Mouse (Mus musculus): ENCODE measurements around the gene Efemp2. TPM values are rescaled to one million over a fixed set of nuclear protein-coding genes. Genes with fewer than 3 reads are reported as not detected.

Gene Efemp2
- polyA plus RNA-seq, 1 experiment, result 11.3 TPM

GRCm38 (mm10) chr19:5513005-5513349, 39.2 kb downstream of the Efemp2 start:
- peak overlapping the region; percentile 59 for H3K27ac ChIP-seq (ENCODE audit: insufficient read depth, low read depth, low read length)
- no peak for TF ChIP-seq CTCF (IDR thresholded peaks at IDR 0.05; ENCODE audit: low read depth, low read length)
- no peak for TF ChIP-seq POLR2A (IDR thresholded peaks at IDR 0.05; ENCODE audit: borderline replicate concordance, low read depth, low read length)
- peak overlapping the region; percentile 8; the same call in 1 of the 2 replicates for H3K4me3 ChIP-seq (ENCODE audit: insufficient read depth, low read length)
- peaks cover 14% of the 10 kb centered on the region for H3K4me1 ChIP-seq (ENCODE audit: control insufficient read depth, insufficient read depth, low read length)

GRCm38 (mm10) chr19:5515840-5516777, 42.4 kb downstream of the Efemp2 start:
- H3K4me3 ChIP-seq (ENCODE audit: insufficient read depth, low read length), result no peak overlapping the region
- TF ChIP-seq CTCF (IDR thresholded peaks at IDR 0.05; ENCODE audit: low read depth, low read length), result no peak
- TF ChIP-seq POLR2A (IDR thresholded peaks at IDR 0.05; ENCODE audit: borderline replicate concordance, low read depth, low read length), result no peak
- H3K27ac ChIP-seq (ENCODE audit: insufficient read depth, low read depth, low read length), result no peak overlapping the region
- H3K4me1 ChIP-seq (ENCODE audit: control insufficient read depth, insufficient read depth, low read length), result peaks cover 9% of the 10 kb centered on the region

GRCm38 (mm10) chr19:5516906-5517505, 43.3 kb downstream of the Efemp2 start:
- TF ChIP-seq CTCF (IDR thresholded peaks at IDR 0.05; ENCODE audit: low read depth, low read length) (no peak), POLR2A (IDR thresholded peaks at IDR 0.05; ENCODE audit: borderline replicate concordance, low read depth, low read length) (no peak)
- Histone ChIP-seq H3K27ac (ENCODE audit: insufficient read depth, low read depth, low read length) (no peak overlapping the region), H3K4me1 (ENCODE audit: control insufficient read depth, insufficient read depth, low read length) (peaks cover 8% of the 10 kb centered on the region), H3K4me3 (ENCODE audit: insufficient read depth, low read length) (no peak overlapping the region)

DNA sequence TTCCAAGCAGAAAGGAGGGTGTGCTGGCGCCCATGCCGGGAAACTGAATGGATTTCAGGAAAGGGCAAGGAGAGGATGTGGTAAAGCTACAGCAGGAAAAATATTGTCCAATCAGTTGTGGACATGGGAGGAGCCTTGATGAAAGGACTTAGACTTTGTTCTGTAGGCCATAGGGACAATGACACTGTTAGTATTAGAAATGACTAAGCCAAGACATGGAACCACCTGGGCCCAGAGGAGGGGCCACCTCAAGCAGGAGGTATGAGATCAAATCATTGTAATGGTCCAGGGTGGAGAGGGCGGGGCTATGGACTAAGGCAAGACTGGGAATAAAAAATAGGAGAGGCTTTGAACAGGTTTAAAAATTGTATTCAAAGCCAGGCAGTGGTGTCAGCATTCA, 45.0 kb downstream of the Efemp2 start:
- H3K27ac ChIP-seq (ENCODE audit: insufficient read depth, low read depth, low read length), result no peak overlapping the region
- H3K4me3 ChIP-seq (ENCODE audit: insufficient read depth, low read length), result no peak overlapping the region
- H3K4me1 ChIP-seq (ENCODE audit: control insufficient read depth, insufficient read depth, low read length), result no peaks in the 10 kb centered on the region
- TF ChIP-seq CTCF (IDR thresholded peaks at IDR 0.05; ENCODE audit: low read depth, low read length), result no peak

DNA sequence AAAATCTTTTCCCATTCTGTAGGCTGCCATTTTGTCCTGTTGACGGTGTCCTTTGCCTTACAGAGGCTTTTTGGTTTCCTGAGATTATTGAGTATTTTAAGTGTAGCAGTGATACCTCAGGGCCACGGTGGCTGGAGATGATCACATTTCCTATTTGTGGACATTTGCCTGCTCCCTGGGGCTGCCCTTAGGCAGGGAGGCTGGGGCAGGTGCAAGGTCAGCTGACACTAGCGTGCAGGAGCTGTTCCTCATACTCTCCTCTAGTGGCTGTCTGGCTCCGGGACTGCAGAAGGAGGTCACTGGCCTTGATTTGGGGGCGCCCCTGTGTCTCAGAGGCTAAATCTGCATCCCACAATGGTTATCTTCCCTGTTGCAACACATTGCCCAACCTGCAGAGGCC, 51.5 kb downstream of the Efemp2 start:
- H3K4me3 ChIP-seq (ENCODE audit: insufficient read depth, low read length), result no peak overlapping the region
- TF ChIP-seq CTCF (IDR thresholded peaks at IDR 0.05; ENCODE audit: low read depth, low read length) (no peak), POLR2A (IDR thresholded peaks at IDR 0.05; ENCODE audit: borderline replicate concordance, low read depth, low read length) (no peak)

DNA sequence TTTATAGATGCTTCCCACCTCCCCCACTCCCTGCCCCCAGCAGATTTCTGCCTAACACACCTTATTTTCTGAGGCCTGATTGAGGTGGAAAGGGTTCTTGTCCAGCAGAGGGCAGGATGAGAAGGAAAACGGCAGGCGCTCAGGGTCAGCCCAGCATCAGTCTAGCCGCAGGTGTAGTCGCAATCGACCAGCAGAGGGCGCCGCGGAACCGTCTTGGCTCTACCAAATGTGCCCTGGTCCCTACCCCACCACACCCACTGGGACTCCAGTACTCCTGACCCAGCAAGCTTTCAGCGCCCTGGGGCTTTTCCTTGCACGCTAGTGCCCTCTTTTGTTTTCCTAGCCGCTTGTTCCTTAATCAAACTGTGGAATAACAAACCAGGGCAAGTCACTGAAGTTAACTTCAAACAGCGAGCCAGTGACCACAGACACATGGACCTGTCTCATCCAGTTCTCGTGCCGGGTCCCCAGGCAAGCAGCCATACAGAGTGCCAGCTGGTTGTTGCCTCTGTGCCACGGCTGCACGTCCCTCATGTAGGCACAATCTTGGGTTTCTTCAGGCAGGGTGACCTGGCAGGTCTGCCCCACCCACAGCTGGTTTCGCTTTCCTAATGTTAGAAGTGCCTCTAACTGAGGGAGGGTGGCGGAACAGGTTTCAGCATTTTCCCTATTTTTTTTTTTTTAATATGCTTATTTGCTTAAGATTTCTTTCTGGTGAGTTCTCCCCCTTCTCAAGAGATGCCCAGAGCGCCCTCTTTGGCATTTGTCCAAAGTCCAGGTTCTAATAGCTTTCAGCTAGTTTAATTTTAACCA, 55.8 kb downstream of the Efemp2 start:
- H3K4me3 ChIP-seq (ENCODE audit: insufficient read depth, low read length), result peak overlapping the region; percentile 41
- TF ChIP-seq POLR2A (IDR thresholded peaks at IDR 0.05; ENCODE audit: borderline replicate concordance, low read depth, low read length), result no peak
- TF ChIP-seq CTCF (IDR thresholded peaks at IDR 0.05; ENCODE audit: low read depth, low read length), result peak; percentile 75
- no peak overlapping the region for H3K27ac ChIP-seq (ENCODE audit: insufficient read depth, low read depth, low read length)
- peaks cover 11% of the 10 kb centered on the region for H3K4me1 ChIP-seq (ENCODE audit: control insufficient read depth, insufficient read depth, low read length)

More for the DNA sequence above, 51.5 kb downstream of the Efemp2 start:
- peaks cover 11% of the 10 kb centered on the region for H3K4me1 ChIP-seq (ENCODE audit: control insufficient read depth, insufficient read depth, low read length)
- no peak overlapping the region for H3K27ac ChIP-seq (ENCODE audit: insufficient read depth, low read depth, low read length)

- no peak overlapping the region for H3K4me3 ChIP-seq (ENCODE audit: insufficient read depth, low read length)
- peaks cover 11% of the 10 kb centered on the region for H3K4me1 ChIP-seq (ENCODE audit: control insufficient read depth, insufficient read depth, low read length)
- H3K27ac ChIP-seq (ENCODE audit: insufficient read depth, low read depth, low read length), result no peak overlapping the region
- TF ChIP-seq CTCF (IDR thresholded peaks at IDR 0.05; ENCODE audit: low read depth, low read length) (no peak), POLR2A (IDR thresholded peaks at IDR 0.05; ENCODE audit: borderline replicate concordance, low read depth, low read length) (no peak)
These were observed 56.4 kb downstream of the Efemp2 start for GRCm38 (mm10) chr19:5530138-5530524.

Other genes with a start within 250 kb of the Efemp2 start
- gene Pacs1, start 200.8 kb upstream of the Efemp2 start, polyA plus RNA-seq (2012; ENCODE audit: insufficient read depth, insufficient read length, missing spikeins), result 25.2 and 32.7 TPM in 2 replicates
- gene Sf3b2, start 178.5 kb upstream of the Efemp2 start, polyA plus RNA-seq (2012; ENCODE audit: insufficient read depth, insufficient read length, missing spikeins), result 141 and 143 TPM in 2 replicates
- gene Gal3st3, start 175.6 kb upstream of the Efemp2 start, polyA plus RNA-seq (2012; ENCODE audit: insufficient read depth, insufficient read length, missing spikeins), result not detected in 2 replicates
- not detected in 2 replicates for gene Catsper1, start 138.2 kb upstream of the Efemp2 start, polyA plus RNA-seq (2012; ENCODE audit: insufficient read depth, insufficient read length, missing spikeins)
- gene Cst6, start 124.4 kb upstream of the Efemp2 start, polyA plus RNA-seq (2012; ENCODE audit: insufficient read depth, insufficient read length, missing spikeins), result not detected in 2 replicates
- 20.8 and 26.3 TPM in 2 replicates for gene Eif1ad, start 107.2 kb upstream of the Efemp2 start, polyA plus RNA-seq (2012; ENCODE audit: insufficient read depth, insufficient read length, missing spikeins)
- 102 and 103 TPM in 2 replicates for gene Banf1, start 106.8 kb upstream of the Efemp2 start, polyA plus RNA-seq (2012; ENCODE audit: insufficient read depth, insufficient read length, missing spikeins)
- gene Sart1, start 85.3 kb upstream of the Efemp2 start, polyA plus RNA-seq (2012; ENCODE audit: insufficient read depth, insufficient read length, missing spikeins), result 103 and 110 TPM in 2 replicates
- not detected in 2 replicates for gene Tsga10ip, start 71.4 kb upstream of the Efemp2 start, polyA plus RNA-seq (2012; ENCODE audit: insufficient read depth, insufficient read length, missing spikeins)
- gene Drap1, start 49.0 kb upstream of the Efemp2 start, polyA plus RNA-seq (2012; ENCODE audit: insufficient read depth, insufficient read length, missing spikeins), result 160 and 167 TPM in 2 replicates
- 47.5 and 53.7 TPM in 2 replicates for gene AI837181, start 48.8 kb upstream of the Efemp2 start, polyA plus RNA-seq (2012; ENCODE audit: insufficient read depth, insufficient read length, missing spikeins)
- 0.50 and 1.6 TPM in 2 replicates for gene Fosl1, start 26.4 kb upstream of the Efemp2 start, polyA plus RNA-seq (2012; ENCODE audit: insufficient read depth, insufficient read length, missing spikeins)
- gene Ccdc85b, start 16.1 kb upstream of the Efemp2 start, polyA plus RNA-seq (2012; ENCODE audit: insufficient read depth, insufficient read length, missing spikeins), result 3.6 and 4.2 TPM in 2 replicates
- gene Fibp, start 13.3 kb upstream of the Efemp2 start, polyA plus RNA-seq (2012; ENCODE audit: insufficient read depth, insufficient read length, missing spikeins), result 69.7 and 70.6 TPM in 2 replicates
- gene Ctsw, start 5.4 kb upstream of the Efemp2 start, polyA plus RNA-seq (2012; ENCODE audit: insufficient read depth, insufficient read length, missing spikeins), result not detected in 2 replicates
- 16.7 and 19.8 TPM in 2 replicates for gene Mus81, start 14.4 kb downstream of the Efemp2 start, polyA plus RNA-seq (2012; ENCODE audit: insufficient read depth, insufficient read length, missing spikeins)
- 1,898 and 2,021 TPM in 2 replicates for gene Cfl1, start 16.5 kb downstream of the Efemp2 start, polyA plus RNA-seq (2012; ENCODE audit: insufficient read depth, insufficient read length, missing spikeins)
- 5.1 and 7.7 TPM in 2 replicates for gene 1700020D05Rik, start 29.8 kb downstream of the Efemp2 start, polyA plus RNA-seq (2012; ENCODE audit: insufficient read depth, insufficient read length, missing spikeins)
- gene Snx32, start 36.6 kb downstream of the Efemp2 start, polyA plus RNA-seq (2012; ENCODE audit: insufficient read depth, insufficient read length, missing spikeins), result 34.1 and 43.8 TPM in 2 replicates
- gene Ovol1, start 86.7 kb downstream of the Efemp2 start, polyA plus RNA-seq (2012; ENCODE audit: insufficient read depth, insufficient read length, missing spikeins), result not detected in 2 replicates
- 13.5 and 14.4 TPM in 2 replicates for gene Ap5b1, start 94.1 kb downstream of the Efemp2 start, polyA plus RNA-seq (2012; ENCODE audit: insufficient read depth, insufficient read length, missing spikeins)
- gene Rnaseh2c, start 127.9 kb downstream of the Efemp2 start, polyA plus RNA-seq (2012; ENCODE audit: insufficient read depth, insufficient read length, missing spikeins), result 82.4 and 102 TPM in 2 replicates
- gene Kat5, start 136.3 kb downstream of the Efemp2 start, polyA plus RNA-seq (2012; ENCODE audit: insufficient read depth, insufficient read length, missing spikeins), result 56.1 and 56.6 TPM in 2 replicates
- 77.1 and 93.4 TPM in 2 replicates for gene Rela, start 163.5 kb downstream of the Efemp2 start, polyA plus RNA-seq (2012; ENCODE audit: insufficient read depth, insufficient read length, missing spikeins)
- gene Sipa1, start 189.8 kb downstream of the Efemp2 start, polyA plus RNA-seq (2012; ENCODE audit: insufficient read depth, insufficient read length, missing spikeins), result 93.4 and 117 TPM in 2 replicates
- gene Map3k11, start 214.8 kb downstream of the Efemp2 start, polyA plus RNA-seq (2012; ENCODE audit: insufficient read depth, insufficient read length, missing spikeins), result 79.9 and 99.1 TPM in 2 replicates
- gene Pcnx3, start 215.0 kb downstream of the Efemp2 start, polyA plus RNA-seq (2012; ENCODE audit: insufficient read depth, insufficient read length, missing spikeins), result 43.3 and 54.9 TPM in 2 replicates
- not detected in 2 replicates for gene Kcnk7, start 230.4 kb downstream of the Efemp2 start, polyA plus RNA-seq (2012; ENCODE audit: insufficient read depth, insufficient read length, missing spikeins)